Mouse (Mus musculus): Measurements from ENCODE around the gene Dhx34. TPM values are rescaled to one million over a fixed set of nuclear protein-coding genes. Genes with fewer than 3 reads are reported as not detected.
"Not testable (repeated sequence)": the region's sequence is repeated elsewhere in the genome, so short reads cannot be mapped to it uniquely, and the experiment has no call there.

The Dhx34 gene
- polyA plus RNA-seq (2014; fragmentation: Nextera tagmentation; extraction: Ambion mirVana), result 11.6 and 11.9 TPM in 2 replicates

GRCm38 (mm10) chr7:16221582-16222272, at the start of gene Dhx34:
Gene Dhx34, minus strand, starts transcription at chr7:16222037.
- peak; percentile 99 for DNase-seq
- H3K27me3 ChIP-seq (ENCODE audit: control insufficient read depth, insufficient read depth, low read length), result no peaks in the 10 kb centered on the region
- H3K36me3 ChIP-seq (ENCODE audit: control insufficient read depth, insufficient read depth, low read length), result peaks cover 19% of the 10 kb centered on the region
- H3K4me3 ChIP-seq (replicated peaks; ENCODE audit: low read depth, low read length), result peak within 1 kb of the TSS; percentile 64
- H3K4me2 ChIP-seq (ENCODE audit: low read length), result peak within 1 kb of the TSS; percentile 68
- WGBS, result 1% methylated on average over 34 of the region's 34 CpGs
- peak within 1 kb of the TSS; percentile 66 for H3K27ac ChIP-seq (replicated peaks; ENCODE audit: low read depth, low read length)
- H3K4me1 ChIP-seq (ENCODE audit: control insufficient read depth, insufficient read depth, low read length), result peaks cover 10% of the 10 kb centered on the region; the same call in 1 of the 2 replicates
- no peaks in the 10 kb centered on the region for H3K9me3 ChIP-seq (ENCODE audit: control insufficient read depth, low read length)
- H3K9ac ChIP-seq (replicated peaks; ENCODE audit: low read length), result peak within 1 kb of the TSS; percentile 72
- peak; percentile 93 for ATAC-seq (ENCODE audit: low FRiP score, low TSS enrichment)

GRCm38 (mm10) chr7:16271139-16271538, 49.3 kb upstream of the Dhx34 start:
- peaks cover 13% of the 10 kb centered on the region for H3K36me3 ChIP-seq (ENCODE audit: control insufficient read depth, insufficient read depth, low read length)
- no peak for DNase-seq
- H3K27me3 ChIP-seq (ENCODE audit: control insufficient read depth, insufficient read depth, low read length), result no peaks in the 10 kb centered on the region
- H3K4me3 ChIP-seq (replicated peaks; ENCODE audit: low read depth, low read length), result no peak overlapping the region
- H3K9ac ChIP-seq (replicated peaks; ENCODE audit: low read length), result 0 out of 2 replicates have a peak overlapping the region, but pooled peaks have one; percentile 88
- 47% methylated on average over 1 of the region's 1 CpGs for WGBS
- no peak for ATAC-seq (ENCODE audit: low FRiP score, low TSS enrichment)
- peak overlapping the region; percentile 88 for H3K4me2 ChIP-seq (ENCODE audit: low read length)
- H3K4me1 ChIP-seq (ENCODE audit: control insufficient read depth, insufficient read depth, low read length), result peaks cover 22% of the 10 kb centered on the region
- no peak overlapping the region for H3K27ac ChIP-seq (replicated peaks; ENCODE audit: low read depth, low read length)
- no peaks in the 10 kb centered on the region for H3K9me3 ChIP-seq (ENCODE audit: control insufficient read depth, low read length)

DNA sequence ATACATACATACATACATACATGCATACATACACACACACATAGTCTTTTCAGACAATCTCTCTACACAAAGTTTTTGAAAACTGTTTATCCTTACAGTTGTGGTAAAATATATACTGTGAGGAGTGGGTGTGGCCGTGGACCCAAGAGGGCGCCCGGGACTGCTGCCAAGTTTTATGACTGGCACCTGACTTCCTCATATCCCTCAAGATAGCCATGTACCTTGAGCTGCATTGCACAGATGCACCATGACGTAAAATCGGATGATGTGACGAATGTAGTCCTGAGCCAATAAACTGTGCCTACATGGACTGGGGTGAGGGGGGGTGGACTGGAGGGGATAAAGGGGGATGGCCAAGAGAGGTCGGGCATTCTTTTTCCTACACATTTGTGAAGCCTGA, 44.8 kb upstream of the Dhx34 start:
- H3K27me3 ChIP-seq (ENCODE audit: control insufficient read depth, insufficient read depth, low read length); ATAC-seq (ENCODE audit: low FRiP score, low TSS enrichment); H3K4me1 ChIP-seq (ENCODE audit: control insufficient read depth, insufficient read depth, low read length); H3K9ac ChIP-seq (replicated peaks; ENCODE audit: low read length); H3K4me2 ChIP-seq (ENCODE audit: low read length); H3K36me3 ChIP-seq (ENCODE audit: control insufficient read depth, insufficient read depth, low read length); H3K9me3 ChIP-seq (ENCODE audit: control insufficient read depth, low read length); H3K27ac ChIP-seq (replicated peaks; ENCODE audit: low read depth, low read length); H3K4me3 ChIP-seq (replicated peaks; ENCODE audit: low read depth, low read length); DNase-seq: not testable (repeated sequence)
- 94% methylated on average over 7 of the region's 7 CpGs for WGBS

- H3K27me3 ChIP-seq (ENCODE audit: control insufficient read depth, insufficient read depth, low read length), result no peaks in the 10 kb centered on the region
- H3K9me3 ChIP-seq (ENCODE audit: control insufficient read depth, low read length), result peaks cover 5% of the 10 kb centered on the region; the same call in 1 of the 2 replicates
- no peaks in the 10 kb centered on the region for H3K36me3 ChIP-seq (ENCODE audit: control insufficient read depth, insufficient read depth, low read length)
- H3K4me2 ChIP-seq (ENCODE audit: low read length), result no peak overlapping the region
- no peak overlapping the region for H3K9ac ChIP-seq (replicated peaks; ENCODE audit: low read length)
- ATAC-seq (ENCODE audit: low FRiP score, low TSS enrichment) (no peak), DNase-seq (no peak)
- WGBS, result 90% methylated on average over 11 of the region's 11 CpGs
- no peak overlapping the region for H3K4me3 ChIP-seq (replicated peaks; ENCODE audit: low read depth, low read length)
- no peak overlapping the region for H3K27ac ChIP-seq (replicated peaks; ENCODE audit: low read depth, low read length)
- H3K4me1 ChIP-seq (ENCODE audit: control insufficient read depth, insufficient read depth, low read length), result no peaks in the 10 kb centered on the region
Observed at GRCm38 (mm10) chr7:16265856-16266255, 44.0 kb upstream of the Dhx34 start.

- no peak for DNase-seq
- 80% methylated on average over 5 of the region's 5 CpGs for WGBS
- H3K4me3 ChIP-seq (replicated peaks; ENCODE audit: low read depth, low read length), result no peak overlapping the region
- no peak for ATAC-seq (ENCODE audit: low FRiP score, low TSS enrichment)
- H3K9me3 ChIP-seq (ENCODE audit: control insufficient read depth, low read length), result peaks cover 5% of the 10 kb centered on the region; the same call in 1 of the 2 replicates
- H3K9ac ChIP-seq (replicated peaks; ENCODE audit: low read length), result no peak overlapping the region
- H3K27me3 ChIP-seq (ENCODE audit: control insufficient read depth, insufficient read depth, low read length), result no peaks in the 10 kb centered on the region
- H3K27ac ChIP-seq (replicated peaks; ENCODE audit: low read depth, low read length), result no peak overlapping the region
- H3K4me1 ChIP-seq (ENCODE audit: control insufficient read depth, insufficient read depth, low read length), result no peaks in the 10 kb centered on the region
- no peaks in the 10 kb centered on the region for H3K36me3 ChIP-seq (ENCODE audit: control insufficient read depth, insufficient read depth, low read length)
- no peak overlapping the region for H3K4me2 ChIP-seq (ENCODE audit: low read length)
Observed at GRCm38 (mm10) chr7:16263843-16264242, 42.0 kb upstream of the Dhx34 start.

- Histone ChIP-seq H3K27ac (replicated peaks; ENCODE audit: low read depth, low read length) (no peak overlapping the region), H3K27me3 (ENCODE audit: control insufficient read depth, insufficient read depth, low read length) (no peaks in the 10 kb centered on the region), H3K9me3 (ENCODE audit: control insufficient read depth, low read length) (peaks cover 5% of the 10 kb centered on the region; the same call in 1 of the 2 replicates), H3K36me3 (ENCODE audit: control insufficient read depth, insufficient read depth, low read length) (no peaks in the 10 kb centered on the region), H3K4me3 (replicated peaks; ENCODE audit: low read depth, low read length) (no peak overlapping the region), H3K4me1 (ENCODE audit: control insufficient read depth, insufficient read depth, low read length) (no peaks in the 10 kb centered on the region), H3K9ac (replicated peaks; ENCODE audit: low read length) (no peak overlapping the region), H3K4me2 (ENCODE audit: low read length) (no peak overlapping the region)
- ATAC-seq (ENCODE audit: low FRiP score, low TSS enrichment), result no peak
- DNase-seq, result peak; percentile 86
- WGBS, result 33% methylated on average over 8 of the region's 8 CpGs
Observed at GRCm38 (mm10) chr7:16263015-16263787, 41.4 kb upstream of the Dhx34 start.

GRCm38 (mm10) chr7:16261097-16261496, 39.3 kb upstream of the Dhx34 start:
- Histone ChIP-seq H3K27me3 (ENCODE audit: control insufficient read depth, insufficient read depth, low read length) (no peaks in the 10 kb centered on the region), H3K9me3 (ENCODE audit: control insufficient read depth, low read length) (peaks cover 5% of the 10 kb centered on the region; the same call in 1 of the 2 replicates), H3K4me1 (ENCODE audit: control insufficient read depth, insufficient read depth, low read length) (no peaks in the 10 kb centered on the region), H3K4me2 (ENCODE audit: low read length) (no peak overlapping the region), H3K27ac (replicated peaks; ENCODE audit: low read depth, low read length) (no peak overlapping the region), H3K36me3 (ENCODE audit: control insufficient read depth, insufficient read depth, low read length) (no peaks in the 10 kb centered on the region), H3K4me3 (replicated peaks; ENCODE audit: low read depth, low read length) (no peak overlapping the region), H3K9ac (replicated peaks; ENCODE audit: low read length) (no peak overlapping the region)
- no peak for DNase-seq
- no peak for ATAC-seq (ENCODE audit: low FRiP score, low TSS enrichment)
- WGBS, result 82% methylated on average over 1 of the region's 1 CpGs

GRCm38 (mm10) chr7:16259110-16259590, 37.3 kb upstream of the Dhx34 start, which contains the start of gene C5ar1:
Gene C5ar1, minus strand, starts transcription at chr7:16259540.
- DNase-seq (no peak), ATAC-seq (ENCODE audit: low FRiP score, low TSS enrichment) (no peak)
- Histone ChIP-seq H3K4me3 (replicated peaks; ENCODE audit: low read depth, low read length) (no peak within 1 kb of the TSS), H3K9ac (replicated peaks; ENCODE audit: low read length) (no peak within 1 kb of the TSS), H3K9me3 (ENCODE audit: control insufficient read depth, low read length) (no peaks in the 10 kb centered on the region), H3K27ac (replicated peaks; ENCODE audit: low read depth, low read length) (no peak within 1 kb of the TSS), H3K27me3 (ENCODE audit: control insufficient read depth, insufficient read depth, low read length) (no peaks in the 10 kb centered on the region), H3K4me1 (ENCODE audit: control insufficient read depth, insufficient read depth, low read length) (no peaks in the 10 kb centered on the region), H3K4me2 (ENCODE audit: low read length) (no peak within 1 kb of the TSS), H3K36me3 (ENCODE audit: control insufficient read depth, insufficient read depth, low read length) (no peaks in the 10 kb centered on the region)
- WGBS, result 91% methylated on average over 5 of the region's 5 CpGs

Data from midbrain, embryonic 14.5 days (tissue).